Mouse (Mus musculus) thymus, postnatal 36 days (tissue): Measurements from ENCODE around the gene Ankrd9.

Experiments
- DNase-seq, 2 experiments: peaks; one replicate each; pipeline ENCODE4 v3.0.0; 2022; ENCODE audit warnings: mixed read lengths in 2 of 2

Gene Ankrd9

GRCm38 (mm10) chr12:110954351-110954991 is 24.4 kb downstream of the Ankrd9 start:
- no peak for DNase-seq

- DNase-seq = no peak
These were observed 24.9 kb downstream of the Ankrd9 start for GRCm38 (mm10) chr12:110953900-110954299.

DNA sequence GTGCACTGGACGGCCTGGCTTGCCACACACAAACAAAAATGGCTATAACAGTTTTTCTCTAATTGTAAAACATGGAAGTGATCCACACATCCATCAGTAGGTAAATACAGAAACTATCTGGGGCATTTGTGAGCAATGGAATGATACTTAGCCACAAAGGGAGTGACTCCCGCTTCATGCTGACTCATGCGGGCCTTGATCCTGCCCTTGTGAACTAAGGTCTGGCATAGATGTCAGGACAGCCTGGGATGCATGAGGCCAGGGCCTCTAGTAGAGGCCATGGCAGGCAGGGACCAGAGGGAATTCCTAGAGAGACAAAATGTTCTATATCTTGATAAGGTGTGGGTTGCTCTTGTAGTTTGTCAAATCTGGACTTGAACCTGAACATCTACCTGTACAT is 25.4 kb downstream of the Ankrd9 start:
- no peak for DNase-seq

DNA sequence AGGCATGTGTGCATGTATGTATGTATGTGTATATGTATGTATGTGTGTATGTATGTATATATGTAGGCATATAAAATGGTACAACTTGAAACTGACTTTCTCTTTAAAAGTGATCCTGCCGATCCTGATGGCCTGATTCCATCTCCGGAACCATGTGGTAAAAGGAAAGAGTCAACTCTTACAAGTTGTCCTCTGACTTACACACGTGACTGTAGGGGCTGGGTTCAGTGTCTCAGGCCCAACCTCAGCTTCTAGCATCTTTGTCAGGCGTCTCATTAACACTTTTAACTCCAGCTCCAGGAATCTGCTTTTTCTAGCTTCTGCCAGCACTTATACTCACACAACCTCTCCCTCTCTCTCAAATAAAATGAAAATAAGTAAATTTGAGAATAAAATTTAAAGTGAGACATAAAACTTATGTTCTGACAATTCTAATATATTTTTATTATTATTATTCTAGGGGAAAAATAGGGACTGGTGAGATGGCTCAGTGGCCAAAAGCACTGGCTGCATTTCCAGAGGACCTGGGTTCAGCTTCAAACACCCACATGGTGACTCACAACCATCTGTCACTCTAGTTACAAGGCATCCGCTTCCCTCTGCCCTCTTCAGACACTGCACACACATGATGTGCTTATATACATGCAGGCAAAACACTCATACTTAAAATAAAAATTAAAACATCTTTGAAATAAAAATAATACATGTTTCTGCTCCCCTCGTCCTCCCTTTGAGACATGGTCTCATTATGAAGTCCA is 26.0 kb downstream of the Ankrd9 start:
- no peak for DNase-seq

DNA sequence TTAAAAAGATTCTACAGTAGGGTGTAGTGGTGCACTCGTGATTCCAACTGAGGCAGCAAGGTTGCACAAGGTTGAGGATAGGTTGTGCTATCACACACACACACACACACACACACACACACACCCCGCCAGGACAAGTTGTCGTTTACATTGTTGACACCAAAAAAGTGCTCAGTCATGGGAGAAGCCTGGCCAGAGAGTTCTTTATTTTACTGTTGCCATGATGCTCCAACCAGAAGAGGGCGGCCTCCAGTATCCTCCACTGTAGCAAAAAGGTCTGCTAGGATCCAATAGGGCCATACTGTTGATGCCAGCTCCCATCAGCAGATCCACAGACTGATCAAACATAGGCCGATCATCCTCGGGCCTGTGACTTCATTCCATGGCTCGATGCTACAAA is 27.6 kb downstream of the Ankrd9 start:
- DNase-seq = no peak

GRCm38 (mm10) chr12:110950151-110950550 is 28.7 kb downstream of the Ankrd9 start:
- DNase-seq = no peak

- no peak for DNase-seq
These were observed 29.4 kb downstream of the Ankrd9 start for GRCm38 (mm10) chr12:110949410-110949809.

GRCm38 (mm10) chr12:110948910-110949201 is 30.0 kb downstream of the Ankrd9 start:
- DNase-seq = no peak

DNA sequence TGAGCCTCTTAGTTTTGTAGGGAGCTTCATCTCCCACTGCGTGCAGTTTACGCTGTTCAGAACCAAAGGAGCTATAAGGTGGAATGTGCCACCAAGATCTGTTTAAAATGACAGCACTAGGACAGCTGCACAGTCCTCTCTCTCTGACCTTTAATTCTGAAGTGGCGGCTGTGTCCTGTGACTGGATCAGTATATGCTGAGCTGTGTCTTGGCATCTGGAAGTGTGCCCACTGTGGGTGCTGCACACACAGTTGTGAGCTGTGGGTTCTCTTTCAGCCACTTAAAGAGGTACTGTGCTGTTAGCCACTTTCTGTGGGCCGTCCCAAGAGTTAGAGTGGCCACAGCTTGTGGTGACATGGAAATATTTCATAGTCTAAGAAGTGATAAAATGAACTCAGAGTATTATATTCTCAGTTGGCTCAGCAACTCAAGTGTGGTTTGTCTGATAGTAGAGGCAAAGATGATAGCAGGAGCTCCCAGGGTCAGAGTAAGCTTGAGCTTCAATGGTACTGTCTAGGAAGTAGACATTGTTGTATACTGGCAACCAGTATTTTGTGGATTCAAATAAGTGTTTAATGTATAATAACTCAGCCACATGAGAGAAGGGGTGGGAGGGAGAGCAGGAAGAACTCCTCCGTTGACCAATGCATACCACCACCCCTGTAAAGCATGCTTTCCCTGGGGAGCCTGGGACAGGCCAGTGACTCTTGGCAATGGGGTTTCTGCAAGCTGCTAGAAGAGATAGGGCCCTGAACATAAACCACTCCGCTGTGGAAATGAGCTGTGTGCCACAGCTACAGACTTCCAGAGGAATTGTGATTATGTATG is 30.5 kb downstream of the Ankrd9 start:
- DNase-seq = no peak

DNA sequence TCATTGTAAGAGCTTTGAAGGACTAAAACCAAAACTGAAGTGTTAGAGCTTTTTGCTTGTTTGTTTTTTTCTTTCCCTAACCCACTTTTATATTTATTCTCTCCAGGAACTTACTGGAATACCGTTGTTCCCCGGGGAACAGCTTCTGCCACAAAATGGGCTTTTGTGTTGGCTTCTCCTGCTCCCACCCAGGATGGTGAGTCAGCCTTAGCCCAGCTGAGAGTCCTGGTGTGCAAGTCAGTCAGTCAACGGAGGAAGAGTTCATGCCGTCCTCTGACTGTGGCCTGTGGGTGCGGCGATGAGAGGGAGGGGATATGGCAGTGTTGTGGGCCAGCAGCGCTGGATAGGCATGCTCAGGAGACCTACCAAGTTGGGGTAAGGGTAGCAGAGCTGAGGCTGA is 32.6 kb downstream of the Ankrd9 start:
- no peak for DNase-seq

DNA sequence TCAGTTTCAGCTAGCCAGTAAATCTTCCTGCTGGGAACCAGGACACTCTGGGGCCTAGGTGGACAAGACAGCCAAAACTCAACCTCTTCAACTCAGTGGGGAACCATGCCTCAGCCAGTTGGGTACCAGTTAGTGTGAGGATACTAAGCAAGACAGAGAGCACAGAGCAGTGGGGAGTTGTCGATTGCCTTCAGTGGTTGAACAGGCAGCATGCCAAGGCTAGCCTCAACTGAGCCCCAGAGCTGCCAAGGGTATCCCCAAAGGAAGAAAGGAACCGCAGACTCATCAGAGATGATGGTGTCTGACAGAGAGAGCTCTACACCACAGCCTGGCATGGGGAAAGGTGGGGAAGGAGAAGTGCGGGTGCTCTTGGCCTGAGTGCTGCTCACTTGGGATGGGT is 38.0 kb downstream of the Ankrd9 start:
- no peak for DNase-seq

DNA sequence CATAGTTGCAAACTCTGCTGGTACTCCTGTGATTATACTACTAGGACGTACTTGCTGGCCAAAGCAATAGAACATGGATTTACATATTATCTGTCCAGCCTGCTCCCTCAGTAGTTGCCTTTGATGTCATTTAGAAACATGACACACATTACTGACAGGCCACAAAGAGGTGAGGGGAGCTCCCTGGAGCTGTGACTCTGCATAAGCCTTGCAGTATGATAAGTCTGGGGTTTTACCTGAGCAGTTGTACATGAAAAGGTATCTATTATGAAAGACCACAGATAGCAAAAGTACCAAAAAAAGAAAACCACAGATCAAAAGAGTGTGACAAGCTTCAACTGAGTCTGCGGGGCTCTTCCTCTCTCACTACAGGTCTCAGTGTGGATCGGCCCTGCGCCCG is 39.5 kb downstream of the Ankrd9 start:
- DNase-seq = no peak

DNA sequence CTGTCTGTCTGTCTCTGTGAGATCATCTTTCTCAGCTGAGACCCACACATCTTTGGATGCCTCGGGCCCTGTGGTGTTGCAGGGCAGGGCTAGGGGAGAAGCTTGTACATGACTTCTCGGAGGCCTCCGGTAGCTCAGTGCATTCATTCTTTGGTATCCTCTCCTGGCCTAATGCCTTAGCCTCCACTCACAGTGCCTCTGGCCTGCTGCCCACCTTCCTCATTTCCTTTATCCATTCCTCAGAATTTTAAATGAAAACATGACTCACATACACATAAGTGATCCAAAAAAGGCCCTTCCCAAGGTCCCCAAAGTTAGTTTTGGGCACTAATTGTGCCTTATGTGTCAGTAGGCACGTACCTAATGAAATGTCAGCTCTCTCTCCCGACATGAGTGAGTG is 41.3 kb downstream of the Ankrd9 start:
- no peak for DNase-seq

GRCm38 (mm10) chr12:110935983-110936620 is 42.7 kb downstream of the Ankrd9 start:
- DNase-seq = peak; percentile 55 to 56

DNA sequence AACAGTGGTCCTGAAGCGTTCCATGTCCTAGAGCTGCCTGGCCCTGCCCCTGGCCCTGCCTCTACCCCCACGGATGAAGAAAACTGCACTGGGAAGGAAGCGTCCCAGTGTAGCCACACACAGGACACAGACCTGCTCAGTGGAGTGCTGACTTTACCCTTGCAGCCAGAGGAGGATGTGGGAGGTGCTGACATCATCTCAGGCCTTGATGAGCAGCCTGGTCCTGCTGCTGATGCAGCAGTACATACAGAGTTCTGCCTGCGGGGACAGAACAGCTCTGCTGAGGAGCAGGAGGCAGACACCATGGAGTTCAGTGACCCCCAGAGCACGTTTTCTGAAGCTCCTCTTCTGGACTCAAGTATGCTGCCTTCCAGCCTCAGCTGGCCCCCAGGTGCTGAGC is 46.0 kb downstream of the Ankrd9 start:
- DNase-seq = no peak
